10 mouse cellular contexts compared by ENCODE assay signal in genomic region chr13:30986934-30987455, GRCm38 (mm10). TPM values are rescaled to one million over a fixed set of nuclear protein-coding genes. Genes with fewer than 3 reads are reported as not detected.
DNase-seq lines count a peak whose midpoint lies in the region; ATAC-seq and TF ChIP-seq lines count a peak whose summit lies in the region.
"Had no signal": no experiment of that assay in that cellular context is flagged by ENCODE, and none has a peak within 500 bp of the region (broad histone marks: within the 10 kb centered on the region; RNA-seq: fewer than 3 reads in every experiment).

No protein-coding gene starts in this region.

- no peak for TF ChIP-seq CTCF in stomach, postnatal 0 days (IDR thresholded peaks at IDR 0.05; ENCODE audit: low read depth)

- WGBS in heart, embryonic 16.5 days: 64% methylated on average over 10 of the region's 10 CpGs
- WGBS in midbrain, embryonic 11.5 days: 69% methylated on average over 10 of the region's 10 CpGs
- 68% methylated on average over 10 of the region's 10 CpGs for WGBS in midbrain, embryonic 16.5 days
- WGBS in intestine, embryonic 16.5 days: 57% methylated on average over 10 of the region's 10 CpGs
- 53% methylated on average over 10 of the region's 10 CpGs for WGBS in stomach, postnatal 0 days

- intact Hi-C loops in heart, postnatal 25 days (cut with DNase I): loop anchor here (5.0 kb wide), 1 partner anchor 630 kb away; no protein-coding TSS in a partner anchor

- no peaks in the 10 kb centered on the region for H3K27me3 ChIP-seq in heart, embryonic 16.5 days (ENCODE audit: control insufficient read depth, insufficient read depth, low read length)
- H3K27me3 ChIP-seq in midbrain, embryonic 11.5 days (ENCODE audit: control insufficient read depth, insufficient read depth, low read length): peaks cover 4% of the 10 kb centered on the region; the same call in 1 of the 2 replicates
- H3K27me3 ChIP-seq in midbrain, embryonic 16.5 days (ENCODE audit: control insufficient read depth, insufficient read depth, low read depth, low read length): no peaks in the 10 kb centered on the region; the same call in 1 of the 2 replicates
- peaks cover 7% of the 10 kb centered on the region; the same call in 1 of the 2 replicates for H3K27me3 ChIP-seq in intestine, embryonic 16.5 days (replicated peaks; ENCODE audit: control insufficient read depth, insufficient read depth, low read length)
- no peaks in the 10 kb centered on the region for H3K27me3 ChIP-seq in stomach, postnatal 0 days (ENCODE audit: control insufficient read depth, insufficient read depth, low read length)

- no peak overlapping the region for H3K9ac ChIP-seq in heart, embryonic 16.5 days (ENCODE audit: low read length)
- H3K9ac ChIP-seq in midbrain, embryonic 11.5 days (ENCODE audit: low read length): no peak overlapping the region
- no peak overlapping the region for H3K9ac ChIP-seq in midbrain, embryonic 16.5 days (ENCODE audit: low read depth, low read length)
- H3K9ac ChIP-seq in intestine, embryonic 16.5 days (ENCODE audit: low read depth, low read length): peak overlapping the region; percentile 31; the same call in 1 of the 2 replicates
- no peak overlapping the region for H3K9ac ChIP-seq in stomach, postnatal 0 days (ENCODE audit: low read length)

- no peaks in the 10 kb centered on the region for H3K9me3 ChIP-seq in heart, embryonic 16.5 days (replicated peaks; ENCODE audit: control insufficient read depth, low read length)
- H3K9me3 ChIP-seq in midbrain, embryonic 11.5 days (ENCODE audit: control insufficient read depth, low read length): no peaks in the 10 kb centered on the region
- no peaks in the 10 kb centered on the region for H3K9me3 ChIP-seq in midbrain, embryonic 16.5 days (replicated peaks; ENCODE audit: control insufficient read depth, low read length, poor library complexity, severe bottlenecking)
- no peaks in the 10 kb centered on the region for H3K9me3 ChIP-seq in intestine, embryonic 16.5 days (ENCODE audit: control insufficient read depth, low read length)
- no peaks in the 10 kb centered on the region for H3K9me3 ChIP-seq in stomach, postnatal 0 days (ENCODE audit: control insufficient read depth, low read length)

- TF ChIP-seq EP300 in stomach, postnatal 0 days (optimal IDR thresholded peaks at IDR 0.05): no peak

- no peaks in the 10 kb centered on the region for H3K36me3 ChIP-seq in heart, embryonic 16.5 days (ENCODE audit: control insufficient read depth, insufficient read depth)
- H3K36me3 ChIP-seq in midbrain, embryonic 11.5 days (ENCODE audit: control insufficient read depth, insufficient read depth, low read length): no peaks in the 10 kb centered on the region
- no peaks in the 10 kb centered on the region for H3K36me3 ChIP-seq in midbrain, embryonic 16.5 days (ENCODE audit: control insufficient read depth, insufficient read depth, low read length)
- no peaks in the 10 kb centered on the region for H3K36me3 ChIP-seq in intestine, embryonic 16.5 days (ENCODE audit: control insufficient read depth, insufficient read depth, low read length)
- no peaks in the 10 kb centered on the region for H3K36me3 ChIP-seq in stomach, postnatal 0 days (ENCODE audit: control insufficient read depth, insufficient read depth, low read length)

- no peak for DNase-seq in heart, postnatal 25 days (ENCODE audit: low spot score)
- DNase-seq in midbrain, embryonic 11.5 days (ENCODE audit: low spot score, missing footprints): peak; percentile 70
- no peak for DNase-seq in stomach, postnatal 0 days (ENCODE audit: low spot score)
- no peak for DNase-seq in spleen, postnatal 4 days (ENCODE audit: low spot score in 2 of 2)
- no peak for DNase-seq in layer of hippocampus, adult 9-11 months

- peak overlapping the region; percentile 96; the same call in 1 of the 2 replicates for H3K4me2 ChIP-seq in heart, embryonic 16.5 days (ENCODE audit: low read depth, low read length)
- no peak overlapping the region for H3K4me2 ChIP-seq in midbrain, embryonic 11.5 days
- no peak overlapping the region for H3K4me2 ChIP-seq in midbrain, embryonic 16.5 days (ENCODE audit: low read length)
- H3K4me2 ChIP-seq in intestine, embryonic 16.5 days (ENCODE audit: low read depth, low read length): peak overlapping the region; percentile 71
- H3K4me2 ChIP-seq in stomach, postnatal 0 days (replicated peaks; ENCODE audit: low read depth): peak overlapping the region; percentile 59

- H3K4me1 ChIP-seq in heart, embryonic 16.5 days (ENCODE audit: control insufficient read depth, insufficient read depth, low read length): 0 out of 2 replicates have a peak, but pooled peaks cover 2% of the 10 kb centered on the region
- H3K4me1 ChIP-seq in midbrain, embryonic 11.5 days (ENCODE audit: control insufficient read depth, insufficient read depth, low read length): 0 out of 2 replicates have a peak, but pooled peaks cover 2% of the 10 kb centered on the region
- peaks cover 9% of the 10 kb centered on the region for H3K4me1 ChIP-seq in midbrain, embryonic 16.5 days (ENCODE audit: control insufficient read depth, insufficient read depth, low read length)
- 0 out of 2 replicates have a peak, but pooled peaks cover 6% of the 10 kb centered on the region for H3K4me1 ChIP-seq in intestine, embryonic 16.5 days (ENCODE audit: control insufficient read depth, insufficient read depth, low read length)
- H3K4me1 ChIP-seq in stomach, postnatal 0 days (replicated peaks; ENCODE audit: control insufficient read depth, insufficient read depth): no peaks in the 10 kb centered on the region

- H3K4me3 ChIP-seq in heart, embryonic 16.5 days (ENCODE audit: low read length): no peak overlapping the region
- H3K4me3 ChIP-seq in midbrain, embryonic 11.5 days (ENCODE audit: low read depth, low read length): no peak overlapping the region
- H3K4me3 ChIP-seq in midbrain, embryonic 16.5 days (ENCODE audit: low read depth, low read length): no peak overlapping the region
- no peak overlapping the region for H3K4me3 ChIP-seq in intestine, embryonic 16.5 days (ENCODE audit: low read length)
- H3K4me3 ChIP-seq in stomach, postnatal 0 days (ENCODE audit: low read depth, low read length): peak overlapping the region; percentile 32; the same call in 1 of the 2 replicates

- H3K27ac ChIP-seq in heart, embryonic 16.5 days (ENCODE audit: low read length): no peak overlapping the region
- H3K27ac ChIP-seq in midbrain, embryonic 11.5 days (ENCODE audit: low read depth, low read length): no peak overlapping the region
- H3K27ac ChIP-seq in midbrain, embryonic 16.5 days (ENCODE audit: low read length): no peak overlapping the region
- H3K27ac ChIP-seq in intestine, embryonic 16.5 days (ENCODE audit: low read length): peak overlapping the region; percentile 67
- peak overlapping the region; percentile 86; the same call in 1 of the 2 replicates for H3K27ac ChIP-seq in stomach, postnatal 0 days (replicated peaks)

- no peak for ATAC-seq in heart, embryonic 16.5 days (replicated peaks; ENCODE audit: extremely low read depth, insufficient read depth, low FRiP score)
- ATAC-seq in midbrain, embryonic 11.5 days (ENCODE audit: low FRiP score): no peak
- ATAC-seq in midbrain, embryonic 16.5 days: no peak
- no peak for ATAC-seq in intestine, embryonic 16.5 days
- ATAC-seq in stomach, postnatal 0 days (ENCODE audit: low FRiP score, low TSS enrichment): no peak

RNA-seq across cellular contexts. Expression of gene Gm5447, which starts 13.0 kb away (rescaled TPM):
- polyA plus RNA-seq in heart, embryonic 16.5 days (2015; fragmentation: Nextera tagmentation; extraction: Ambion mirVana): 0.16 TPM in 1 of 2 replicates, not detected in the other
- total RNA-seq in heart, postnatal 25 days (2021): not detected
- not detected in 2 replicates for polyA plus RNA-seq in midbrain, embryonic 11.5 days (2014; fragmentation: Nextera tagmentation; extraction: Ambion mirVana)
- polyA plus RNA-seq in midbrain, embryonic 16.5 days (2015; fragmentation: Nextera tagmentation; extraction: Ambion mirVana): 0.11 TPM in 1 of 2 replicates, not detected in the other
- 0.20 TPM in 1 of 2 replicates, not detected in the other for polyA plus RNA-seq in intestine, embryonic 16.5 days (2015; fragmentation: Nextera tagmentation; extraction: Ambion mirVana)
- polyA plus RNA-seq in stomach, postnatal 0 days (2015; fragmentation: Nextera tagmentation; extraction: Ambion mirVana): 0.07 TPM in 1 of 2 replicates, not detected in the other
- polyA plus RNA-seq: CD4-positive, CD25-positive, alpha-beta regulatory T cell, adult 4 months; limb, embryonic 11.5 days had no signal

RNA-seq across cellular contexts. Expression of gene Exoc2, which starts 13.1 kb away (rescaled TPM):
- polyA plus RNA-seq in heart, embryonic 16.5 days (2015; fragmentation: Nextera tagmentation; extraction: Ambion mirVana): 20.9 and 21.8 TPM in 2 replicates
- 10 to 100 TPM; 15.6 to 16.1 TPM for total RNA-seq in heart, postnatal 25 days (2021)
- polyA plus RNA-seq in midbrain, embryonic 11.5 days (2014; fragmentation: Nextera tagmentation; extraction: Ambion mirVana): 41.3 and 49.9 TPM in 2 replicates
- polyA plus RNA-seq in midbrain, embryonic 16.5 days (2015; fragmentation: Nextera tagmentation; extraction: Ambion mirVana): 58.6 and 60.4 TPM in 2 replicates
- 21.4 and 22.1 TPM in 2 replicates for polyA plus RNA-seq in intestine, embryonic 16.5 days (2015; fragmentation: Nextera tagmentation; extraction: Ambion mirVana)
- 12.7 and 13.2 TPM in 2 replicates for polyA plus RNA-seq in stomach, postnatal 0 days (2015; fragmentation: Nextera tagmentation; extraction: Ambion mirVana)

RNA-seq across cellular contexts. Expression of gene Hus1b, which starts 39.4 kb away (rescaled TPM):
- polyA plus RNA-seq in heart, embryonic 16.5 days (2015; fragmentation: Nextera tagmentation; extraction: Ambion mirVana): not detected in 2 replicates
- total RNA-seq in heart, postnatal 25 days (2021): not detected
- polyA plus RNA-seq in midbrain, embryonic 11.5 days (2014; fragmentation: Nextera tagmentation; extraction: Ambion mirVana): 0.14 TPM in 1 of 2 replicates, not detected in the other
- polyA plus RNA-seq in midbrain, embryonic 16.5 days (2015; fragmentation: Nextera tagmentation; extraction: Ambion mirVana): not detected in 2 replicates
- 0.11 TPM in 1 of 2 replicates, not detected in the other for polyA plus RNA-seq in intestine, embryonic 16.5 days (2015; fragmentation: Nextera tagmentation; extraction: Ambion mirVana)
- not detected in 2 replicates for polyA plus RNA-seq in stomach, postnatal 0 days (2015; fragmentation: Nextera tagmentation; extraction: Ambion mirVana)
- polyA plus RNA-seq: limb, embryonic 11.5 days had no signal

Comparison
In these comparisons a context has a peak if more than half of its experiments do, and no peak if none do; other contexts are left out.
1. H3K27ac ChIP-seq: peak in intestine, embryonic 16.5 days (single experiment) and stomach, postnatal 0 days (single experiment); none in heart, embryonic 16.5 days (single experiment), midbrain, embryonic 11.5 days (single experiment) and midbrain, embryonic 16.5 days (single experiment).
2. H3K4me2 ChIP-seq: peak in heart, embryonic 16.5 days (single experiment), intestine, embryonic 16.5 days (single experiment) and stomach, postnatal 0 days (single experiment); none in midbrain, embryonic 11.5 days (single experiment) and midbrain, embryonic 16.5 days (single experiment).